Mouse (Mus musculus) heart, postnatal 14 days (tissue): ENCODE measurements around the gene Rpgrip1l. TPM values are rescaled to one million over a fixed set of nuclear protein-coding genes. Genes with fewer than 3 reads are reported as not detected.

Experiments used
- DNase-seq, 2 experiments: peaks; one replicate each; pipeline ENCODE4 v3.0.0; 2021 to 2022
- intact Hi-C: fragments of 180-260 bp; cut with DNase I; formaldehyde crosslinking; loops from one replicate; pipeline ENCODE4 v1.15.1; 2025
- long read RNA-seq, 2 experiments: library from polyadenylated mRNA; stranded (forward); transcript quantifications; one replicate each; pipeline ENCODE4 v2.0.0; 2021
- total RNA-seq, 2 experiments: library from RNA; stranded (reverse); gene quantifications; 2 replicates each; pipeline ENCODE4 v1.2.3; 2021

The Rpgrip1l gene
- 1 to 10 TPM; 3.2 to 3.6 TPM for total RNA-seq
- long read RNA-seq, experiment 1, partial matches to known transcripts: 1 of 2 reads
- long read RNA-seq, experiment 1, other reads (novel, unspliced or antisense): 1 of 2 reads
- long read RNA-seq, experiment 2, full-length matches to known transcripts: 1 of 2 reads
- long read RNA-seq, experiment 2, partial matches to known transcripts: 1 of 2 reads
- long read RNA-seq, experiment 2, other reads (novel, unspliced or antisense): 0 of 2 reads

GRCm38 (mm10) chr8:91312835-91313832, at the start of gene Rpgrip1l, which contains the start of gene Fto:
TSS of gene Rpgrip1l (minus strand) at chr8:91313262.
TSS of gene Fto (plus strand) at chr8:91313525.
- DNase-seq: peak; percentile 91 to 94
- intact Hi-C loops: loop anchor here (10.0 kb wide), 1 partner anchor 1052 kb away; no protein-coding TSS in a partner anchor

- no peak for DNase-seq
- intact Hi-C loops: no loop called here
Observed at GRCm38 (mm10) chr8:91360644-91361357, 47.7 kb upstream of the Rpgrip1l start.

- no peak for DNase-seq
- intact Hi-C loops: no loop called here
Observed at GRCm38 (mm10) chr8:91359511-91359910, 46.4 kb upstream of the Rpgrip1l start.

GRCm38 (mm10) chr8:91358016-91358415, 45.0 kb upstream of the Rpgrip1l start:
- intact Hi-C loops: no loop called here
- DNase-seq: no peak

GRCm38 (mm10) chr8:91357493-91358014, 44.5 kb upstream of the Rpgrip1l start:
- intact Hi-C loops: no loop called here
- DNase-seq: no peak

GRCm38 (mm10) chr8:91355956-91356699, 43.1 kb upstream of the Rpgrip1l start:
- intact Hi-C loops: no loop called here
- no peak for DNase-seq

- intact Hi-C loops: no loop called here
Observed at GRCm38 (mm10) chr8:91355301-91355905, 42.3 kb upstream of the Rpgrip1l start.

GRCm38 (mm10) chr8:91353907-91354306, 40.8 kb upstream of the Rpgrip1l start:
- DNase-seq: no peak

More at GRCm38 (mm10) chr8:91355301-91355905, 42.3 kb upstream of the Rpgrip1l start:
- no peak for DNase-seq

GRCm38 (mm10) chr8:91353062-91353461, 40.0 kb upstream of the Rpgrip1l start:
- DNase-seq: no peak
- intact Hi-C loops: no loop called here

More at GRCm38 (mm10) chr8:91353907-91354306, 40.8 kb upstream of the Rpgrip1l start:
- intact Hi-C loops: no loop called here

- DNase-seq: no peak
- intact Hi-C loops: no loop called here
Observed at GRCm38 (mm10) chr8:91352598-91352997, 39.5 kb upstream of the Rpgrip1l start.

- intact Hi-C loops: no loop called here
- DNase-seq: no peak
Observed at GRCm38 (mm10) chr8:91350628-91351027, 37.6 kb upstream of the Rpgrip1l start.

GRCm38 (mm10) chr8:91349816-91350215, 36.8 kb upstream of the Rpgrip1l start:
- intact Hi-C loops: no loop called here

GRCm38 (mm10) chr8:91347595-91347994, 34.5 kb upstream of the Rpgrip1l start:
- intact Hi-C loops: no loop called here

More at GRCm38 (mm10) chr8:91349816-91350215, 36.8 kb upstream of the Rpgrip1l start:
- no peak for DNase-seq

GRCm38 (mm10) chr8:91347146-91347545, 34.1 kb upstream of the Rpgrip1l start:
- DNase-seq: no peak
- intact Hi-C loops: no loop called here

More at GRCm38 (mm10) chr8:91347595-91347994, 34.5 kb upstream of the Rpgrip1l start:
- no peak for DNase-seq

GRCm38 (mm10) chr8:91344659-91345058, 31.6 kb upstream of the Rpgrip1l start:
- intact Hi-C loops: no loop called here
- DNase-seq: no peak

- DNase-seq: no peak
- intact Hi-C loops: no loop called here
Observed at GRCm38 (mm10) chr8:91342798-91343197, 29.7 kb upstream of the Rpgrip1l start.

- intact Hi-C loops: no loop called here
- DNase-seq: no peak
Observed at GRCm38 (mm10) chr8:91342196-91342595, 29.1 kb upstream of the Rpgrip1l start.

- intact Hi-C loops: no loop called here
- DNase-seq: no peak
Observed at GRCm38 (mm10) chr8:91340746-91341145, 27.7 kb upstream of the Rpgrip1l start.

- no peak for DNase-seq
- intact Hi-C loops: no loop called here
Observed at GRCm38 (mm10) chr8:91339651-91340050, 26.6 kb upstream of the Rpgrip1l start.
